Mouse (Mus musculus): ENCODE measurements around the gene Zbtb1. TPM values are rescaled to one million over a fixed set of nuclear protein-coding genes. Genes with fewer than 3 reads are reported as not detected.

The Zbtb1 gene
- polyA plus RNA-seq (2012; rRNA removed), result 0.83 and 1.5 TPM in 2 replicates

DNA sequence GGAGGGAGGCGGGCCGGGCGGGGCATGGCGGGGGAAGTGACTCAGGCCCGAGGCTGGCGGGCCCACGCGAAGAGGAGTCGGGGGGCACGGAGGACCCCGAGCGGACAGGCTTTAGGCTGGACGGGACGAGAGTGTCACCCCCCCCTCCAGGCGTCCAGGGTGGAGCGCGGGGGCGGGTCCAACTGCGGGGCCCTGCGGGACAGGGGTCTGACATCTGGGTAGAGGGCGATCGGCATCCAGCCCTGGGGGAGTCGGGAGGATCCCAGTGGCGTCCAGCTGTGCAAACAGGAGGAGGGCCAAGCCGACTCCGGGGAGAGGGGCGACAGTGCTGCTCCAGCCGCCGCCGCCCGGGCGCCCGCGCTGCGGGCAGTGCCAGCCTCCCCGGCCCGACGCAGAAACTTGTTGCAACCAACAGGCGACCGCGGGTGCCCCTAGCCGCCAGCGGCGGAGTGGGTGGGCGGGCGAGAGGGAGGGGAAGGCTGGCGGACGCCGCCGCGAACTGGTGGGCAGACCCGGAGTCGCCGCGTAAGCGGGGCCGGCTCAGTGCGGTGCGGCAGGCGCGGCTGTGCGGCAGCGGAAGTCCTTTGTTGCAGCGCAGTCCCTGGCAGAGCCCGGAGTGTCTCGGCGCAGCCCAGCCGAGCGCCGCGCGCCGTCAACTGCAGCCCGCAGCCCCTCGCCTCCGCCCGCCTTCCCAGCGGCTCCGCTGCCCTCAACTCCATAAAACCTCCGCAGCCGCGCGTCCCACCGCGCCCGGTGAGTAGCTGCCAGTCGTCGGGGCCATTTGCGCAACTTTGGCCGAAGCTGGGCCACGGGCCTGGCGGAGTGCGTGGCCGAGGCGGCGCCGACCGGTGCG is at the start of gene Zbtb1:
Gene Zbtb1 (plus strand): TSS at position 289 of the 853 bp plus-strand sequence.
- peak; percentile 14 for DNase-seq (ENCODE audit: low read depth, low spot score)
- under 1% methylated on average over 97 of the region's 99 CpGs for WGBS

DNA sequence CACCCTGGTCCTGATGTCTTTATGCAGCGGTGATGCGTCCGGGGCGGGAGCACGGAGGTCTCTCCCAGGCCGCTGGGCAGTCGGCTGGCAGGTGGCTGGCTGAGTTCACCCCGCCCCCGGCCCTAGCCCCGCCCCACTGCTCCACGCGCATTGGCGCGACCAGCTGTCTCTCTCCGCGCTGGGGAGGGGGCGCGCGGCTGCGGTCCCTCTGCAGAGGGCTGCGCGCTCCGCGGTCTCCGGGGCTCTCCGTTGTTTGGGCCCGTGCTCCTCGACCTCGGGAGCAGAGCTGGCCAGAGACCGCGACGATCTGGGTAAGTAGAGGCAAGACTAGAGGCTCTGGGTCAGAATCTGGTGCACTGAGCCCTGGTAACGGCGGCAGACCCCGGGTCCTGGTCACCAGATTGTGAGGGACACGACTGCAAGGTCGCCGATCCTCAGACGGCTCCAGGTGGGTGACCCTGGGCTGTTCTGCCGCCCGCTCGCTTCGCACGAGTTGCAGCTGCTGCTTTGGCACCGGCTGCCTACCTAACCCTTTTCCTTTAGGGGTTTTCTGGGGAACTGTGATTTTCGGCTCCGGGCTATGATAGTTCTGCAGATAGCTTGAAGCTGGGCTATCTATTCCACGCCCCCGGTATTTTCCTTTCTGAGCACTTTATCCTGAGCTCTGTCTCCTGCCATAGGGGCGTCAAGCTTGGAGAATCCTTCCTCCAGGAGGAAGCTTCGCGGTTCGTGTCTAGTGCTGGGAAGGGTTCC is 45.2 kb upstream of the Zbtb1 start, which contains the start of gene Akap5:
Gene Akap5 (plus strand): TSS at position 213 of the 753 bp plus-strand sequence.
- 5% methylated on average over 53 of the region's 53 CpGs for WGBS
- no peak for DNase-seq (ENCODE audit: low read depth, low spot score)

DNA sequence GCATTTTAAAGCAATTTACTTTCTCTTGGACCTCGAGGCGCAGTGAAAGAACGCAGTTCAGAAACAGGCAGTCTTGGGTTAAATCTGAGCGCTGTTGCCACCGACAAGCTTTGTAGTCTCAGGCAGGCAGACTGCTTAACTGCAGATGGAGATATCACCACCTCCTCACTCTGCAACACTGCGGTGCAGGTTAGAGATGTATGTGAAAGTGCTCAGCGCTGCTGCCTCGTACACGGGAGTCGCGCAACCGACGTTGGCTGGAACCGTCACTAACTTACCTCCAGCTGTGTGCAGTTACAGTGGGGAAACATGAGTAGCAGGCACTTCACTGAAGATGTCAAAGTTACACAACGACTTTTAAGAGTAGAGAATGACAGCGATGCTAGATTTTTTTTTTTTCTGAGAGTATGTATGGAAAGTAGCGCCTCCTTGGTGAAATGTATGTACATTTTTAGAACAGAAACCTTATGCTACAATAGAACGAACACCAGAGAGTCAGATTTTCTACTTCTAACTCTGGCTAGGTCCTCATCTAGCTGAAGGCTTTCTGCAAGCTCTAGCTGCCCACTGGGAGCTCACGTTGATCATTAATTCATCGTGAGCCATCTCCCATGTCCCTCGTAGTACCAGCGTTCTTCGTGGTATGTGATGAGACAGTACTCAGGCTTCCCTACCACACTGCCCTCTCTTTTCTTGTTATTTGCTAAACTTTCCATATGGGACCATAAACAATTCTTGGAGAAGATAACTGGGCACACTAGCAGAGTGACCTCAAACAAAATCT is 43.4 kb upstream of the Zbtb1 start:
- WGBS, result 92% methylated on average over 23 of the region's 23 CpGs
- DNase-seq (ENCODE audit: low read depth, low spot score), result no peak

DNA sequence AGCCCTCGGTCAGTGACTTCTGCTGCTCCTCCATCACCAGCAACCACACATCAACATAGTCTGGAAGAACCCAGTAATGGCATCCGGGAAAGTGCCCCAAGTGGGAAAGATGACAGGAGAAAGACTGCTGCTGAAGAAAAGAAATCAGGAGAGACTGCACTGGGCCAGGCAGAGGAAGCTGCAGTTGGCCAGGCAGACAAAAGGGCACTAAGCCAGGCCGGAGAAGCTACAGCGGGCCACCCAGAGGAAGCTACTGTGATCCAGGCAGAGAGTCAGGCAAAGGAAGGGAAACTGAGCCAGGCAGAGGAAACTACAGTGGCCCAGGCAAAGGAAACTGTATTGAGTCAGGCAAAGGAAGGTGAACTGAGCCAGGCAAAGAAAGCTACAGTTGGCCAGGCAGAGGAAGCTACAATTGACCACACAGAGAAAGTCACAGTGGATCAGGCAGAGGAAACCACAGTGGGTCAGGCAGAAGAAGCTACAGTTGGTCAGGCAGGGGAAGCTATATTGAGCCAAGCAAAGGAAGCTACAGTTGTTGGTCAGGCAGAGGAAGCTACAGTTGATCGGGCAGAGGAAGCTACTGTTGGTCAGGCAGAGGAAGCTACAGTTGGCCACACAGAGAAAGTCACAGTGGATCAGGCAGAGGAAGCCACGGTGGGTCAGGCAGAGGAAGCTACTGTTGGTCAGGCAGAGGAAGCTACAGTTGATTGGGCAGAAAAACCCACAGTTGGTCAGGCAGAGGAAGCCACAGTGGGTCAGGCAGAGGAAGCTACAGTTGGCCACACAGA is 41.3 kb upstream of the Zbtb1 start:
- DNase-seq (ENCODE audit: low read depth, low spot score), result no peak
- WGBS, result 85% methylated on average over 6 of the region's 6 CpGs

DNA sequence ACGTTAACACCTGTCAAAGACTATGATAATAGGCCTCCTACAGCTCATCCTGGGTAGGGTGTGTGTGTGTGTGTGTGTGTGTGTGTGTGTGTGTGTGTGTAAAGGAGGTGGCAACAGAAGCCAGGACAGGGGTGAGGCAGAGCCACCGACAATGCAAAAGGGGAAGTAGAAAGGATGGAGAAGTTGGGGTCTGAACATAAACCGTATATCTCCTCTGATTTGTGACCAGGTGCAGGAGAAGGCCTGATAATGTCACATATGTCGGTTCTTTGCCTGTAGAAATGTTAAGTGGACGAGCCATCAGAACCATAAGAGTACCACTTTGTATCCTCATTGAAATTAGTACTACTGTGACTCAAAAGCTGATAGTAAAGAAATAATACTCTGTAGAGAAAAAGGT is 36.4 kb upstream of the Zbtb1 start:
- 90% methylated on average over 5 of the region's 5 CpGs for WGBS
- DNase-seq (ENCODE audit: low read depth, low spot score), result no peak

DNA sequence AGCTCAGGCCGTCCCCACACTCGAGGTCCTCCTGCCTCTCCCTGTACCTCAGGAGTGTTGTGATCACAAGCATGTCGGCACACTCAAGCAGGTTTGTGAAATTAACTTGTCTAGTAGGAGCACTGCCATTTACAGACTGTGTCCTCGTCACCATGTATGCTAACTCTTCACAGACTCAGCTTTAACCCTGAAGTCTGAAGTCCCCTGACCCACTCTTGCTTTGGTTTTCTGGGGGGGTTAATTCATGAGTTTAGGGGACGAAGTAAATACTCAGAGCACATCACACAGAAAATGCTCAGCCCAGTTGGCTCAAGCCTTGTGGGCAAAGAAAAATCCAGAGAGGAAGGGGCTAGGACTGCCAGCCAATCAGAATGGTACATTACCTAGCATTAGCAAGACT is 34.4 kb upstream of the Zbtb1 start:
- 80% methylated on average over 5 of the region's 5 CpGs for WGBS
- no peak for DNase-seq (ENCODE audit: low read depth, low spot score)

DNA sequence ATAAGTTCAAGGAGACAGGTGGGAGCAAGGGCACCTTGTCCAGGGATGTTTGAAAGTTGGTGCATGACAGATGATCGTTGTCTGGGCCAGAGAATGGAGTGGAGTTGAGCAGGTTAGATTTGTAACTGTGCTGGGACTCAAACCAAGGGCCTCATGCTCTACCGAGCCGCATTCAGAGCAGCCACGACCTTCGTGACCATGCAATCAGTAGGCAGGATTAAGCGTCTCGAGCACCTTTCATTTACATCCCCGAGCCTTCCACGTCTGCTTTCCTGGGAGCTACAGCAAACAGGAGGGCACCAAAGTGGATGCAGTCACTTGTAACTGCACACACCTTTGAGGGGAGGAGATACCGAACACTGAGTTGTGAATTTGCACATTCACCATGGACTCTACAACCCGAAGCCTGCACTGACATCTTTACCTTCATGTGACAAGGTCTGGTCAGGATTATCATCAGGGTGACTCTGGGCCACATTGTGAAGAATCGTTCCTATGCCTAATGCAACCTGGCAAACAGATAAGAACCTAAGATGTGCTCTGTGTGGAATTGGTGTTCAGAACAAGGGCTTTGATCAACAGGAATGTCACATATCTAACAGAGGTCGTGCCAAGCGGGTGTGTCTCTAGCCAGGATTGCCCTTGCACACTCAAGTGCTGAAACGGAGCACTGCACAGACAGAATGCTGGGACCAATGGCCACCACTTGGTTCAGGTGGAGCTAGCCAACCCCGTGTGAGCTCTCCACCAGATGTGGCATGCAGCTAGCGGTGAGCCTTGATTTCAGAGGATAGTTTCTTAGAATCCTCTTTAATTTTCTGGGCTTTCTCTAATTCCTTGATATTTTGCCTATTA is 33.7 kb upstream of the Zbtb1 start:
- 64% methylated on average over 17 of the region's 17 CpGs for WGBS
- no peak for DNase-seq (ENCODE audit: low read depth, low spot score)

DNA sequence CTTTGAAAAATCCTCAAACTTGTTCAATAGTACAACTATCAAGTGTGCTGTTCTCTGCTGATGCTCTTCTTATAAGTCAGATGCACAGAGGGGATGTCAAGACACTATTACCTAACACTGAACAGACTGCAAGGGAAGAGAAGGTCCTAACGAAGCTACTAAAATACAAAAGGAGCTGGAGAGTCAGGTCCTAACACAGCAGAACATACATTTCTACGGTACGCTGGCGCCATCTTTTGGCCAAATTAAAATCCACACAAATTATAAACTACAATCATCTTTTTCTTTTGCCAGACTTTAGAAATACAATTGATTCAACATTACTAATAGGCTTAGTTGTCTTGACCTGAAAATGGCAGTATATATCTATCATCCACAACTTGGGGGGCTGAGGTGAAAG is 29.0 kb upstream of the Zbtb1 start:
- 4% methylated on average over 4 of the region's 4 CpGs for WGBS
- DNase-seq (ENCODE audit: low read depth, low spot score), result peak; percentile 25

DNA sequence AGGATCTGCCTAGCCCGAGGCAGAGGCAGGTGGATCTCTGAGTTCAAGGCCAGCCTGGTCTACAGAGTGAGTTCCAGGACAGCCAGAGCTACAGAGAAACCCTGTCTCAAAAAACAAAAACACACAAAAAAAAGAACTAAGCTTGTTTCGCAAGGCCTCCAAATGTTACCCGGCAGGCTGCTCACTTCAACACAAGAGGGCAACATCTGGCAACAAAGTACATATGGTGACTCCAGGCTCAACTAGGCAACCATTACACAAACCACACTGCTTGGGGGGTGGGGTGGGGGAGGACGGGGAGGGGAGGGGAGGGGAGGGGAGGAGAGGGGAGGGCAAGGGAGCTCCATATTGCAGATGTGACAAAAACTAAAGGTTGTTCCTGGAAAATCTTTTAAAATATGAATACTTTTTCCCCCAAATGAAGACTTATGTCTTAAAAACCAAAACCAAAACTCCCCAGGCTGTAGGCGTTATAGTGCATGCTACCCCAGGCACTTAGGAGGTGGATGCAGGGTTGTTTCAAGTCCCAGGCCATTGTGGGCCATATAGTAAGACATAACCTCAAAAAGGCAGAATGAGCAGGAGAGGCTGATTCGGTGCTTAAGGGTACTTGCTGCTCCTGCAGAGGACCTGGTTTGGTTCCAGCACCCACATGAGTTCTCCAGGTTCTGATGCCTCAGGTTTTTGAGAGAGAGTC is 24.2 kb upstream of the Zbtb1 start:
- 68% methylated on average over 6 of the region's 6 CpGs for WGBS
- no peak for DNase-seq (ENCODE audit: low read depth, low spot score)

DNA sequence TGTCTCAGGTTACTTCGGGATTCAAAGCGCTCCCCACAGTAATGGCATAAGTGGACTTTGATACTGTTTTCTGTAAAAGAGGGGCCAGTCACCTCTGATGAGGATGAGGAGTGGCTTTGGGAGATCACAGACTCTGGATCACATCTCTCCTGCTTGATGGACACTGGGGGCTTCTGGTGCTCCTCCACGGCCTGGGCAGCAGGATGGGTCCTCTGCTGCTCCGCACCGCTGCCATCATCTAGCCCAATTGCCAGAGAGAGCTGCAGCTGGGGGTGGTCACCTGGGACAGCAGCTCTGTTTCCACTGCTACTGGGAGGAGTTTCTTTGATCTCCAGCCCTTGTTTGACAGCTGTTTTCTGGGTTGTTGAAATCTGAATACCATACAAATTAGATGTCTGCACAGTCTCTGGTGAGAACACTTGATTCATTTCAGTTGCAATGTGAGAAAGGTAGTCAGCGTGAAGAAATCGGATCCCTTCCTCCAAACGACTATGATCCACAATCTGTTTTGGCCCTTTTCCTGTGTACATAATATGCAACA is 20.3 kb upstream of the Zbtb1 start:
- DNase-seq (ENCODE audit: low read depth, low spot score), result no peak

DNA sequence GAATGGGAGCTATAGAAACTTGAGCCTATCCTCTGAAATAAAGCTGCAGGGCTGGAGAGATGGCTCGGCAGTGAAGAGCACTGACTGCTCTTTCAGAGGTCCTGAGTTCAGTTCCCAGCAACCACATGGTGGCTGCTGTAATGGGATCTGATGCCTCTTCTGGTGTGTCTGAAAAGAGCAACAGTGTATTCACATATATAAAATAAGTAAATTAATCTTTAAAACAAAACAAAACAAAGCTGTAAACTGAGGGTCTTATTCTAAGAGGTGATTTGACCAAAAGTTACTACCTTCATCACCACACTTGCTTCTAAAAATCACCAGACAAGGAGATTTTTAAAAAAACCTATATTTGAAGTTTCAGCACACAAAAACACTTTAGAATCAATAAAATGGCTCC is 9.2 kb upstream of the Zbtb1 start:
- 91% methylated on average over 1 of the region's 1 CpGs for WGBS
- DNase-seq (ENCODE audit: low read depth, low spot score), result no peak

More for the DNA sequence above, 20.3 kb upstream of the Zbtb1 start:
- 69% methylated on average over 8 of the region's 8 CpGs for WGBS

DNA sequence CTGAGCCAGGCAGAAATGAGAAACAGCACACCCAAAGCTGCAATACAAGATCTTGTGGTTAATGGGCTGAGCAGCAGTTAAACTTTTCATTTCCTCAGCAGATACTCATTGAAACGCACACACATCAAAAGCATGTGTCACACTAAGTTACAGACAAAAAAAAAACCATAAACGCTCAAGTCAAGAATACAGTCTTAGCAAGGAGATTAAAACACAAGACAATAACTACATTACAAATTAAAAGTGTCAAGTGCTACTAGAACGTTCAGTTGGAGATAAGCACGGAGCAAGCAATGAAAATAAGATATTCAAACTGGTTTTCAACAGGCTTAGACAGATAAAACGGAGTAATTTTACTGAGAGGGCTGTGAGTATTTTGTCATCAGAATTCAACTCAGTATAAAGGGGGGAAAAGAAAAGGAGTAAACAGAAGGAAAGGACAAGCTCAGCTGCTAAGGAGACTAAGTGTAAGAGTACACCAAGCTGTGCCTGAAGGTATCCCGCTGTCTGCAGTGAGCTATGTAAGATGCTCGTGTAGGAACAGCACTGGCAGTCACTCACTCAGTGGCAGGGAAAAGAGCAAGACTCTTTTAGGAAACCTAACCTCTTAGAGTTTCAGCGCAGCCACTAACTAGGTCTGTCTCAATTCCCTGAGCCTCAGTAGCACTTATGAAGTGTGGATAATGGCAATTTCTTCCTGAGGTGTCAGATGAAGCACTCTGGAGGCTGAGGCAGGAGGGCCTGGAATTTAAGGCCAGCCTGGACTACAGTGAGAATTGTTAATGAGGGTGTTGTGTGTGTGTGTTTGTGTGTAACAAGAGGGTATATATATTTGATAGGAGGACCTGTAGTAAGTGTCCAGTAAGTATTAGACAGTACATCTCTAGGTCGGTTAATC is 8.4 kb upstream of the Zbtb1 start:
- no peak for DNase-seq (ENCODE audit: low read depth, low spot score)
- WGBS, result 71% methylated on average over 9 of the region's 9 CpGs

DNA sequence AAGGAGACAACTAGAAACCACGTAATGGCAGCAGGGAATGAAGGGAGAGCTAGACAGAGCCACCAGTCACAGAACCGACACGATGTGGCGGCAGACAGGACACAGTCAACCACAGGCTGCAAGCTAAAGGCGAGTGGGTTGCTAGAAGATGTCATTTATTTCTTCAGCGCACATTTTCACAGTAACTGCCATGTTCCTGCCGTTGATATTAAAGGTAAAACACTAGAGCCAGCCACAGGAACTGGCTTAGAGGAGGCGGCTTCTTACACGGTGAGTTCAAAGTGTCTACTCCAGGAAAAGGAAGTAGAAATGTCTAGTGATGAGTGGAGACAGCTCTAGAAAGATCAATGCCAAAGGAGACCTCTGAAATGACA is 7.8 kb upstream of the Zbtb1 start:
- DNase-seq (ENCODE audit: low read depth, low spot score), result no peak
- 73% methylated on average over 9 of the region's 9 CpGs for WGBS

DNA sequence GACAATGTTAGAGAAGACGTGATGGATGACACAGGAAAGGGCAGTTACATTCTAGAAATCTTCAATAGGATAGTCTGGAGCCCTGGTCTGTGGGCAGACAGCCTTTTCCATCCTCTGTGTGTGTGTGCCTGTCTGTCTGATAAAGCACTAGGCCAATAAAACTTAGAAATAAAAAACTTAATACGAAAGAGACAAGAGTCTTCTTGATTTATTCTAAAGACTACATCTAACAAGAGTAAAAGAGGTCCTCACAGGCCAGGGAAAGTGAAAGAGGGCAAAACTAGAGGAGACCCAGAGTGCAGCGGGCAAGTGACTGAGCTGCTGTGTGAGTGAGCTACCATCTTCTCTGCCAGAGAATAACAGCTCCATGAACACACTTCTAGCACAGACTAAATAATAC is 3.8 kb upstream of the Zbtb1 start:
- 81% methylated on average over 3 of the region's 3 CpGs for WGBS
- no peak for DNase-seq (ENCODE audit: low read depth, low spot score)

DNA sequence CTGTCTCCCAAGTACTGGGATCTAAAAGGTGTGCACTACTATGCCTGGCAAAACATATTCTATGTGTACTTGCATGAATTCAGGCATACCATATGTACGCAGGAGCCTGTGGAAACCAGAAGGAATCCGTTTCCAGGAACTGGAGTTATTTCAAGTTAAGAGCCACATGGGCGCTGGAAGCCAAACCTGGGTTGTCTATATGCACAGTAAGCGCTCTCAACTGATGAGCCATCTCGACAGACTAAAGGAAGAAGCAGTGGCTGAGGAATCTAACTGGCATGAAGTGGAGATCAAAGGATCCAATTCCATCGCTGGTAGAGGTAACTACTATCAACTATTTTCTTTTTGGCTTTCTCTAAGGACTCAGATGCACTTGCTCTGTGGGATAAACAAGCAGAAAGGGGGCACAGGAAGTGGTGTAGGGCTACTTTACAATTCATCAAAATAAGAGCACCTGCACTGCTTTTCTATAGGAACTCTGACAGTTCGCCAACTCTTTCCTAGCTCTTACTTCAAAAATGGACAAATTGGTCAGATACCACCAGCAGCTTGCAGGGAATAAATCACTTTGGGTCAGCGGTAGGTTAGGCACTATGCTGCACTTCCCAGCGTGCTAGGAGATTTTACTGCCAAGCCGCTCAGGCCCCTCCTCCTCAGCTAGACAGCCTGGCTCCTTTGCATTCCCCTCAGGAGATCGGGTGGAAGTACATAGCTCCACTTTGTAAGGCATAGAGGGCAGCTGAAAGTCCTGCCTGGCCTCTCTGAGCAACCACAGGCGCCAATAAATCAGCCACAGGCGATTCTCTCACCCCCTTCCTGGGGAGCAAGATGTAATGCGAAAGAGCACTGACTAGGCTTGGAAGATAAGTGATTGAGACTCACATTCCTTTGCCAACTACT is 2.7 kb upstream of the Zbtb1 start:
- DNase-seq (ENCODE audit: low read depth, low spot score), result no peak
- 42% methylated on average over 14 of the region's 14 CpGs for WGBS

All from large intestine, adult 2 months (tissue).